Mouse (Mus musculus): Measurements from ENCODE around the gene Polr1b.

The Polr1b gene

GRCm38 (mm10) chr2:129100784-129101310 lies at the start of gene Polr1b:
Gene Polr1b (plus strand): TSS chr2:129100995.
- in situ Hi-C loops (cut with MboI; ENCODE audit: unreplicated experiment in 2 of 2), result no loop called here

DNA sequence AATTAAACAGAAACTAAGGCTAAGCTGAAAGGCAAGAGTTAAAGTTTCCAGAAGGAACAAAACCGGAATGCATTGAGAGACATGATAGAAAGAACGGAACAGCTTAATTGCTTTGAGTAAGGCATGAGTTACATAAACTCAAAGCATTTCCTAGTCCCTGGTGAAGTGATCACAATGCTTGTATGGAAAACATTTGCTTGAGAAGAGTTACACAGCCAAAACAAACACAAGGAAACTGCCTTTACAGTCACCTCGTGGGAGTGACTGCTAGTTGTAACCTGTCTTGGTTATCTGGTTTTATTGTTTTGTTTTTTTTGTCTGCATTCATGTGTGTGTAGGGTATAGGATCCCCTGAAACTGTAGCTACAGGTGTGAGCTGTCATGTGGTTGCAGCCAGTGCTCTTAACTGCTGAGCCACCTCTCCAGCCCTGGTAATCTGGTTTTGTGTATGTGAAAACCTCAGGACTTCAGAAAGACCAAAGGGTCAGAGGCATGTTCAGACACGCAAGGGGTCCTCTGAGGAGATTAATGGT lies 48.3 kb upstream of the Polr1b start:
- in situ Hi-C loops (cut with MboI; ENCODE audit: unreplicated experiment in 2 of 2), result loop anchor here (10.0 to 25.0 kb wide), 3 partner anchors 168 to 365 kb away; partner anchors contain the start of genes Mertk (in 2 of the 2) and Anapc1 (in 1 of the 2)

DNA sequence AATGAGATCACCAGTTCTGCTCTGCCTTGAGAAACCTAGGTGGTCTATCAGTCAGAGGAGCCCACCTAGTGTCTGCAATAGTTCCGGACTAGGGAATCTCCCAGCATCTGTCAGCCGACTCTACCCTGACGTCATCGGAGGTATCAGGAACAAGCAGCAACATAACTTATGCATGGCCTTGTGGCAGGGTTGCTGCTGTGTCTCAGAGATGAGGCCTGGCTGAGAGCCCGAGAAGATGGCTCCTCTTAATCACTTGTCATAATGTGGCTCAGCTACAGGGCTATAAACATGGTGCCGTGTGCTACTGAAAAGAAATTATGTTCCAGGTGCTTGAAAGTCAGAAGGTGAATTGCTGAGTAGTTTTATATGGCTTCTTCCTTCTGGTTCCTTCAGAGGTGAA lies 45.1 kb upstream of the Polr1b start:
- in situ Hi-C loops (cut with MboI; ENCODE audit: unreplicated experiment in 2 of 2), result loop anchor here (5.0 to 25.0 kb wide), 4 partner anchors 108 to 368 kb away; partner anchors contain the start of genes Mertk (in 2 of the 2) and Anapc1 (in 1 of the 2)

GRCm38 (mm10) chr2:129056597-129056996 lies 44.2 kb upstream of the Polr1b start:
- in situ Hi-C loops (cut with MboI; ENCODE audit: unreplicated experiment in 2 of 2), result loop anchor here (5.0 to 25.0 kb wide), 4 partner anchors 109 to 369 kb away; partner anchors contain the start of genes Mertk (in 2 of the 2) and Anapc1 (in 1 of the 2)

- in situ Hi-C loops (cut with MboI; ENCODE audit: unreplicated experiment in 2 of 2), result loop anchor here (5.0 to 25.0 kb wide), 4 partner anchors 110 to 370 kb away; partner anchors contain the start of genes Mertk (in 2 of the 2) and Anapc1 (in 1 of the 2)
Observed at GRCm38 (mm10) chr2:129057256-129057655, 43.5 kb upstream of the Polr1b start.

GRCm38 (mm10) chr2:129057920-129058361 lies 42.9 kb upstream of the Polr1b start:
- in situ Hi-C loops (cut with MboI; ENCODE audit: unreplicated experiment in 2 of 2), result loop anchor here (5.0 to 25.0 kb wide), 4 partner anchors 111 to 371 kb away; partner anchors contain the start of genes Mertk (in 2 of the 2) and Anapc1 (in 1 of the 2)

- in situ Hi-C loops (cut with MboI; ENCODE audit: unreplicated experiment in 2 of 2), result loop anchor here in 1 of 2 experiments (25.0 kb wide), 1 partner anchor 374 kb away; the partner anchor contains the start of genes Anapc1 and Mertk
Observed at GRCm38 (mm10) chr2:129061456-129062059, 39.2 kb upstream of the Polr1b start.

- in situ Hi-C loops (cut with MboI; ENCODE audit: unreplicated experiment in 2 of 2), result loop anchor here (5.0 to 25.0 kb wide), 2 partner anchors 192 to 378 kb away; partner anchors contain the start of genes Anapc1 (in 1 of the 2) and Mertk (in 1 of the 2)
Observed at GRCm38 (mm10) chr2:129065437-129066282, 35.1 kb upstream of the Polr1b start, which contains the start of gene Ttl. Gene Ttl (plus strand): TSS chr2:129065942.

GRCm38 (mm10) chr2:129066326-129066725 lies 34.5 kb upstream of the Polr1b start:
- in situ Hi-C loops (cut with MboI; ENCODE audit: unreplicated experiment in 2 of 2), result loop anchor here (5.0 to 25.0 kb wide), 2 partner anchors 191 to 379 kb away; partner anchors contain the start of genes Anapc1 (in 1 of the 2) and Mertk (in 1 of the 2)

DNA sequence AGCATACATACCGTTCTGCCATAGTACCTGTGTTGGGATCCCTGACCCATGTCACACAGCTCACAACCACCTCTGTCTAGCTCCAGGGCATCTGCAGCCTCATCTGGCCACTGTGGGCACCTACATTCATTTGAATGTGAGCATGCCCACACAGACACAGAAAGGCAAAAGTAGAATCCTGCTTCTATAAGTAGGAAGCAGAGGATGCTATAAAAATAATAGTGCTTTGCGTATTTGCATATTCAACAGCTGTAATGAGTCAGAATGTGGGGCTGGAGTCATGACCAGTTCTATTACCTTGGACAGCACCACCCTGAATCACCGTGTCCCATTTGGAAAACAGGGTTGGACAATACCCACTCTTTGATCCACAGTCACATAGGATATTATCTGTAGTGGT lies 30.5 kb upstream of the Polr1b start:
- in situ Hi-C loops (cut with MboI; ENCODE audit: unreplicated experiment in 2 of 2), result loop anchor here in 1 of 2 experiments (25.0 kb wide), 1 partner anchor 383 kb away; the partner anchor contains the start of genes Anapc1 and Mertk

DNA sequence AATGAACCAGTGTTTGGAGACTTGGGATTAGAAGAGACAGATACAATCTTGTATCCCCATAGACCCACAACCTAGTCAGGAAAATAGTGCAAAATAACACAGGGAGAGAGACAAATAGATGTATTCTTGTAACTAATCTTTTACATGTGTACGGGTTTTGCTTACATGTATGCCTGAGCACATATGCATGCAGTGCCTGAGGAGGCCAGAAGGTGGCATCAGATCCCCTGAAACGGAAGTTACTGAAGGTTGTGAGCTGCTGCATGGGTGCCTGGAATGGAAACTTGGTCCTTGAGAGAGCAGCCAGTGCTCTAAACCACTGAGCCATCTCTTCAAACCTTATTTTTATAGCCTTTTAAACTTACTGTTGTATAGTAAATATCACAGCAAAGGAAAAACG lies 22.5 kb upstream of the Polr1b start:
- in situ Hi-C loops (cut with MboI; ENCODE audit: unreplicated experiment in 2 of 2), result no loop called here

DNA sequence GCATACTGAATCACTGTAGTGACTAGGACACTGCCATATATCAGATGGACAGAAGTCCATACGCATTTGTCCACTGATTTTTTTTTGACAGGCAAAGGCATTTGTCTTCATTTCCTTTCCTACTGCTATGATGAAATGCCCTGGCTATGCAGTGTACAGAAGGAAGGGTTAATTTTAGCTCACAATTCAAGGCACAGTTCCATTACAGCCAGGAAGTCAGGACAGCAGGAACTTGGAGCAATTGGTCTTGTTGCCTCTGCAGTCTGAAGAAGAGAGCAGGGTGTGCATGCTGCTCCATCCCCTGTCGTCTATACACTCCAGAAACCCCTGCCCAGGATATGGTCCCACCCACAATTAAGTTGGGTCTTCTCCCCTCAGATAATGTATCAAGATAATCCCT lies 21.6 kb upstream of the Polr1b start:
- in situ Hi-C loops (cut with MboI; ENCODE audit: unreplicated experiment in 2 of 2), result no loop called here

DNA sequence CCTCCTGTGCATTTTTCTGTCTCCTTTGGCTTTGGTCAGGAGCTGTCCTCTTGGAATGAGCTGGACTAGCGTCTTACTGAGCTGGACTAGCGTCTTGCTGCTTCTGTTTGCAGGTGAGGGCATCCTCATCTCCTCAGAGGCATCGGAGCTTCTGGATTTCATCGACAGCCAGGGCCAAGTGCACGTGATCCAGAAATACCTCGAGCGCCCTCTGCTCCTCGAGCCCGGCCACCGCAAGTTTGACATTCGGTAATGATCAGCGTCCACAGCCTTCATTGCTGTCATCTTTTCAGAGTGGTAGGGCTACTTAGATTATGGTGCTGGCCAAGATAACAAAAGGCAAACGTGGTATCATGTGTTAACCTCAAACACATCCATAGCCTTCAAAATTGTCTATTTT lies 19.7 kb upstream of the Polr1b start:
- in situ Hi-C loops (cut with MboI; ENCODE audit: unreplicated experiment in 2 of 2), result no loop called here

- in situ Hi-C loops (cut with MboI; ENCODE audit: unreplicated experiment in 2 of 2), result no loop called here
Observed at GRCm38 (mm10) chr2:129083514-129083913, 17.3 kb upstream of the Polr1b start.

- in situ Hi-C loops (cut with MboI; ENCODE audit: unreplicated experiment in 2 of 2), result no loop called here
Observed at GRCm38 (mm10) chr2:129084959-129085358, 15.8 kb upstream of the Polr1b start.

GRCm38 (mm10) chr2:129087520-129087919 lies 13.3 kb upstream of the Polr1b start:
- in situ Hi-C loops (cut with MboI; ENCODE audit: unreplicated experiment in 2 of 2), result no loop called here

DNA sequence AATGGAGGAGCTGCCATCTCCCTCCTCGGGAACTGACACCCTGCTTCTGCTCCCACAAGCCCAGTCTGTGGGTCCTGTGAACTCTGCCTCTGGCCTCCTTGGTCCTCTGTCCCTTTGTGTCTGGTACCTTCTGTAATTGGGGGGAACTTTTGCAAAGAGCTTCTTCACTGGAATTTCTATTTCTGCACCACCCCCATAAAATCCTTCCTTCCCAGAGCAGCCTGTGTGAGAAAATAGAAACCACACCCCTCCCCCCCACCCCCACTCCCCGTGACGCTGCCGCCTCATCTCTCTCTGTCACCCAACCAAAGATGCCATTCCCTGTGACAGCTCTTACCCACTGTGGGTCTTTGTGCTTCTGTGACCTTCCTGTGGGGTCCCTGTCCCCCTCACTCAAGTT lies 10.4 kb upstream of the Polr1b start:
- in situ Hi-C loops (cut with MboI; ENCODE audit: unreplicated experiment in 2 of 2), result no loop called here

DNA sequence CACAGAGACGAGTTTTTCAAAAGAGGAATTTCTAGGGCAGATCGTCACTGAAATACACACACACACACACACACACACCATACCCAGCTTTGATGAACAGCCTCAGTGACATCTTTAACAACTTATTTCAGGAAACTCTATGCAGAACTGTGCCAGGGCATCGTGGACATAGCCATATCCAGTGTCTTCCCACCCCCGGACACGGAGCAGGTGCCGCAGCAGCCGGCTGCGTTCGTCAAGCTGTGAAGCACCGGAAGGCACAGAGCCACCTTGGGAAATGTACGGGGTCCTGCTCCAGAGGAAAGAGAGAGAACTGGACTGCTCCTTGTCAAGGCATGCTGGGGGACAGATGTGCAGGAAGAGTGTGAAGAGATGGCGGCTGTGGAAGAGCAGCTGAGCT lies 8.0 kb upstream of the Polr1b start:
- in situ Hi-C loops (cut with MboI; ENCODE audit: unreplicated experiment in 2 of 2), result no loop called here

- in situ Hi-C loops (cut with MboI; ENCODE audit: unreplicated experiment in 2 of 2), result no loop called here
Observed at GRCm38 (mm10) chr2:129093926-129094724, 6.7 kb upstream of the Polr1b start.

All from v-Abl transformed pro-B cells (cell line).